Mouse (Mus musculus) liver, embryonic 15.5 days (tissue): Measurements from ENCODE around the gene Lrrk2. TPM values are rescaled to one million over a fixed set of nuclear protein-coding genes. Genes with fewer than 3 reads are reported as not detected.

Source experiments
- ATAC-seq: fragments of 200-750 bp; cut with Nextera tagmentation; 2 replicates; pipeline ENCODE4 v1.8.0; 2017; ENCODE audit warnings: moderate number of reproducible peaks, mild to moderate bottlenecking, moderate library complexity; ENCODE audit not compliant: insufficient read depth
- H3K27ac ChIP-seq: fragments of 300-500 bp; sonication (generic); replicated peaks from 2 replicates; pipeline ENCODE4 v1.5.1; 2015; ENCODE audit warnings: mild to moderate bottlenecking, inconsistent platforms
- H3K27me3 ChIP-seq: fragments of 300-500 bp; sonication (generic); 2 replicates; pipeline ENCODE4 v1.6.1; 2015; ENCODE audit warnings: mild to moderate bottlenecking, inconsistent platforms
- H3K36me3 ChIP-seq: fragments of 300-500 bp; sonication (generic); replicated peaks from 2 replicates; pipeline ENCODE4 v1.6.1; 2015; ENCODE audit warnings: moderate library complexity, mild to moderate bottlenecking, inconsistent platforms
- H3K4me1 ChIP-seq: fragments of 300-500 bp; sonication (generic); replicated peaks from 2 replicates; pipeline ENCODE4 v1.6.1; 2015; ENCODE audit warnings: inconsistent platforms
- H3K4me2 ChIP-seq: fragments of 300-500 bp; sonication (generic); 2 replicates; pipeline ENCODE4 v1.6.1; 2015; ENCODE audit warnings: moderate library complexity, mild to moderate bottlenecking, inconsistent platforms
- H3K4me3 ChIP-seq: fragments of 300-500 bp; sonication (generic); replicated peaks from 2 replicates; pipeline ENCODE4 v1.5.1; 2015; ENCODE audit warnings: mild to moderate bottlenecking, inconsistent platforms
- H3K9ac ChIP-seq: fragments of 300-500 bp; sonication (generic); 2 replicates; pipeline ENCODE4 v1.6.1; 2015; ENCODE audit warnings: moderate library complexity, mild to moderate bottlenecking, inconsistent platforms
- H3K9me3 ChIP-seq: fragments of 300-500 bp; sonication (generic); replicated peaks from 2 replicates; pipeline ENCODE4 v1.6.1; 2016; ENCODE audit warnings: inconsistent platforms
- WGBS: fragments of 180-500 bp; shearing (Covaris S2); methylation state at CpG from one replicate; pipeline ENCODE4 v1.1.7; 2015; ENCODE audit warnings: mixed read lengths; ENCODE audit not compliant: insufficient replicate concordance; 5-methylcytosine and 5-hydroxymethylcytosine counted together
- polyA plus RNA-seq: library from polyadenylated mRNA; unstranded; fragments of >200 nt; fragmentation: Nextera tagmentation; extraction: Ambion mirVana; gene quantifications from 2 replicates; pipeline ENCODE4 v1.2.1, GENCODE M21; 2015

Gene Lrrk2
- polyA plus RNA-seq, 1 experiment from 2014 or later, result 1.4 TPM

- H3K36me3 ChIP-seq, result no peaks in the 10 kb centered on the region
- no peak overlapping the region for H3K4me3 ChIP-seq
- 67% methylated on average over 9 of the region's 9 CpGs for WGBS
- H3K27ac ChIP-seq, result no peak overlapping the region
- H3K4me1 ChIP-seq, result no peaks in the 10 kb centered on the region
- H3K9ac ChIP-seq, result no peak overlapping the region
- no peaks in the 10 kb centered on the region for H3K27me3 ChIP-seq
- no peaks in the 10 kb centered on the region for H3K9me3 ChIP-seq
- ATAC-seq, result no peak
- H3K4me2 ChIP-seq, result no peak overlapping the region
Measured at GRCm38 (mm10) chr15:91690648-91691047, 17.7 kb downstream of the Lrrk2 start.

GRCm38 (mm10) chr15:91693051-91693450, 20.1 kb downstream of the Lrrk2 start:
- 31% methylated on average over 1 of the region's 1 CpGs for WGBS

GRCm38 (mm10) chr15:91693856-91694255, 20.9 kb downstream of the Lrrk2 start:
- no peak for ATAC-seq
- WGBS, result 89% methylated on average over 2 of the region's 2 CpGs
- H3K9ac ChIP-seq, result no peak overlapping the region
- no peaks in the 10 kb centered on the region for H3K36me3 ChIP-seq
- H3K4me2 ChIP-seq, result no peak overlapping the region
- H3K4me3 ChIP-seq, result no peak overlapping the region
- no peaks in the 10 kb centered on the region for H3K4me1 ChIP-seq
- no peak overlapping the region for H3K27ac ChIP-seq
- H3K9me3 ChIP-seq, result no peaks in the 10 kb centered on the region
- no peaks in the 10 kb centered on the region for H3K27me3 ChIP-seq

More at GRCm38 (mm10) chr15:91693051-91693450, 20.1 kb downstream of the Lrrk2 start:
- Histone ChIP-seq H3K36me3 (no peaks in the 10 kb centered on the region), H3K27me3 (no peaks in the 10 kb centered on the region), H3K4me3 (no peak overlapping the region), H3K4me2 (no peak overlapping the region), H3K9me3 (no peaks in the 10 kb centered on the region), H3K27ac (no peak overlapping the region), H3K4me1 (no peaks in the 10 kb centered on the region), H3K9ac (no peak overlapping the region)
- ATAC-seq, result no peak

GRCm38 (mm10) chr15:91700841-91701240, 27.9 kb downstream of the Lrrk2 start:
- H3K4me3 ChIP-seq, result no peak overlapping the region
- no peak overlapping the region for H3K4me2 ChIP-seq
- no peak overlapping the region for H3K27ac ChIP-seq
- no peak overlapping the region for H3K9ac ChIP-seq
- ATAC-seq, result no peak
- H3K27me3 ChIP-seq, result no peaks in the 10 kb centered on the region
- no peaks in the 10 kb centered on the region for H3K4me1 ChIP-seq
- no peaks in the 10 kb centered on the region for H3K36me3 ChIP-seq
- H3K9me3 ChIP-seq, result no peaks in the 10 kb centered on the region
- WGBS, result 13% methylated on average over 1 of the region's 1 CpGs

DNA sequence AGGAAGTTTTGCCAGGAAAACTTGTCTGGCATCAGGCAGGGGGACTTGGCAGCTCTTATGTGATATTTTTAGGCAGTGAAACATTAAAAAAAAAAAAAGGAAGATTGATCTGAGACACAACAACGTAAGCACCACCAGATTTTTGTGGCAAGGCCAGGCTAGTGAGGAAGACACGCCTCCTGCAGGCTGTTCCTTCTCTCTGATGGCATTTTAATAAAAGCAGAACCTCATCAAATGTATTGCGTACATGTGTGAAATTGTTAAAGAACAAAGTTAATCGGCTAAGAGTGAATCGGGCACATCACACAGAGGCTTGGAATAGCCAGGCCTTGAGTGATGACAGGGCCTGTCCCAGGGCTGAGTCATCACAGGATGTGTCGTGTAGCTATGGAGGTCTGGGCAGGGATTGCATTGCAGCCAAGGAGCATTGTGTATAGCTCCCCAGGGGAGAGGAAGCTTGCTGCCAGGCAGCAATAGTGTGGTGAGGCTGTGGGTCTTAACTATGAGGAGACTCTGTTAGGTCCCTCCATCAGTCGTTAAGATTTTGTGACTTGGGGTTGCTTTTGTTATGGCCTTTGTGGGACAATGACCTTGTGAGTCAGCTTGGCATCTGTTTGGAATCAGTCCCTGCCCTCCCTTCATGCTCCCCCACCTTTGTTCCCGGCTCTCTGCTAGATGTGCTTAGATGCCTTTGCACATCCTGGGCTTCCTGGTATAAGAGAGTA, 30.2 kb downstream of the Lrrk2 start:
- WGBS, result 35% methylated on average over 8 of the region's 8 CpGs
- Histone ChIP-seq H3K27me3 (no peaks in the 10 kb centered on the region), H3K4me1 (no peaks in the 10 kb centered on the region), H3K4me2 (no peak overlapping the region), H3K27ac (no peak overlapping the region), H3K36me3 (no peaks in the 10 kb centered on the region), H3K4me3 (no peak overlapping the region), H3K9ac (no peak overlapping the region), H3K9me3 (no peaks in the 10 kb centered on the region)
- ATAC-seq, result no peak; the same call in 1 of the 2 replicates

DNA sequence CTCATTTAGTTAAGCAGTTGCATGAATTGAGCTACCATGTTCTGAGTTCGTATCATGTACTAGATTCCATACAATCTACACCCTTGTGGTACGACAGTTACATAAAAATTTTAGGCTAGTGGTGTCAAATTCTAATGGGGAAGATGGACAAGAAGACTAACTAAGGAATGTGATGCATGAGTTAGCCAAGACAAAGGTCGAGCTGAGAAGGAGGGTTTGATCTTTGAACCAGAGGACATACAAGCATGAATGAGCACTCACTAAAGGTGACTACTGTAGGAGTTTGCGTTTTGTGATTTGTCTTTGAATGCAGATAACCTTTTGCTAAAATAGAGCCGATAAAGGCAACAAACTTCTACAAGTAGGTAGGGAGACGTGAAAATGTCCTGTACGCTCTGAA, 31.1 kb downstream of the Lrrk2 start:
- no peak for ATAC-seq
- Histone ChIP-seq H3K36me3 (no peaks in the 10 kb centered on the region), H3K9ac (no peak overlapping the region), H3K9me3 (no peaks in the 10 kb centered on the region), H3K4me3 (no peak overlapping the region), H3K27ac (no peak overlapping the region), H3K27me3 (no peaks in the 10 kb centered on the region), H3K4me2 (no peak overlapping the region), H3K4me1 (no peaks in the 10 kb centered on the region)
- WGBS, result 68% methylated on average over 7 of the region's 7 CpGs

GRCm38 (mm10) chr15:91709207-91710130, 36.5 kb downstream of the Lrrk2 start:
- ATAC-seq, result no peak
- Histone ChIP-seq H3K9me3 (no peaks in the 10 kb centered on the region), H3K9ac (no peak overlapping the region)

GRCm38 (mm10) chr15:91735216-91735922, 62.4 kb downstream of the Lrrk2 start:
- no peaks in the 10 kb centered on the region for H3K9me3 ChIP-seq
- H3K4me3 ChIP-seq, result no peak overlapping the region
- WGBS, result 66% methylated on average over 14 of the region's 14 CpGs
- H3K36me3 ChIP-seq, result no peaks in the 10 kb centered on the region
- H3K4me2 ChIP-seq, result no peak overlapping the region
- H3K9ac ChIP-seq, result no peak overlapping the region
- ATAC-seq, result no peak
- H3K4me1 ChIP-seq, result no peaks in the 10 kb centered on the region
- no peak overlapping the region for H3K27ac ChIP-seq
- no peaks in the 10 kb centered on the region for H3K27me3 ChIP-seq

More at GRCm38 (mm10) chr15:91709207-91710130, 36.5 kb downstream of the Lrrk2 start:
- no peak overlapping the region for H3K4me3 ChIP-seq
- no peaks in the 10 kb centered on the region for H3K27me3 ChIP-seq
- no peaks in the 10 kb centered on the region for H3K4me1 ChIP-seq
- no peaks in the 10 kb centered on the region for H3K36me3 ChIP-seq
- H3K27ac ChIP-seq, result no peak overlapping the region
- H3K4me2 ChIP-seq, result no peak overlapping the region
- 48% methylated on average over 29 of the region's 29 CpGs for WGBS

- Histone ChIP-seq H3K36me3 (no peaks in the 10 kb centered on the region), H3K9ac (no peak overlapping the region), H3K4me1 (no peaks in the 10 kb centered on the region), H3K27me3 (no peaks in the 10 kb centered on the region), H3K4me2 (no peak overlapping the region), H3K27ac (no peak overlapping the region), H3K4me3 (no peak overlapping the region), H3K9me3 (no peaks in the 10 kb centered on the region)
- no peak for ATAC-seq
- 43% methylated on average over 15 of the region's 15 CpGs for WGBS
Measured at GRCm38 (mm10) chr15:91736791-91737533, 64.0 kb downstream of the Lrrk2 start.

GRCm38 (mm10) chr15:91738808-91739207, 65.8 kb downstream of the Lrrk2 start:
- H3K9ac ChIP-seq, result no peak overlapping the region
- H3K9me3 ChIP-seq, result no peaks in the 10 kb centered on the region
- no peak overlapping the region for H3K4me3 ChIP-seq
- 74% methylated on average over 9 of the region's 9 CpGs for WGBS
- H3K27ac ChIP-seq, result no peak overlapping the region
- H3K4me1 ChIP-seq, result no peaks in the 10 kb centered on the region
- ATAC-seq, result no peak
- H3K36me3 ChIP-seq, result no peaks in the 10 kb centered on the region
- H3K4me2 ChIP-seq, result no peak overlapping the region
- no peaks in the 10 kb centered on the region for H3K27me3 ChIP-seq
